Mouse (Mus musculus): Measurements from ENCODE around the gene Vps72. TPM values are rescaled to one million over a fixed set of nuclear protein-coding genes. Genes with fewer than 3 reads are reported as not detected.
"Not testable (repeated sequence)": the region's sequence is repeated elsewhere in the genome, so short reads cannot be mapped to it uniquely, and the experiment has no call there.

The Vps72 gene
- 218 and 219 TPM in 2 replicates for polyA plus RNA-seq (2016; fragmentation: Nextera tagmentation; extraction: Ambion mirVana)

DNA sequence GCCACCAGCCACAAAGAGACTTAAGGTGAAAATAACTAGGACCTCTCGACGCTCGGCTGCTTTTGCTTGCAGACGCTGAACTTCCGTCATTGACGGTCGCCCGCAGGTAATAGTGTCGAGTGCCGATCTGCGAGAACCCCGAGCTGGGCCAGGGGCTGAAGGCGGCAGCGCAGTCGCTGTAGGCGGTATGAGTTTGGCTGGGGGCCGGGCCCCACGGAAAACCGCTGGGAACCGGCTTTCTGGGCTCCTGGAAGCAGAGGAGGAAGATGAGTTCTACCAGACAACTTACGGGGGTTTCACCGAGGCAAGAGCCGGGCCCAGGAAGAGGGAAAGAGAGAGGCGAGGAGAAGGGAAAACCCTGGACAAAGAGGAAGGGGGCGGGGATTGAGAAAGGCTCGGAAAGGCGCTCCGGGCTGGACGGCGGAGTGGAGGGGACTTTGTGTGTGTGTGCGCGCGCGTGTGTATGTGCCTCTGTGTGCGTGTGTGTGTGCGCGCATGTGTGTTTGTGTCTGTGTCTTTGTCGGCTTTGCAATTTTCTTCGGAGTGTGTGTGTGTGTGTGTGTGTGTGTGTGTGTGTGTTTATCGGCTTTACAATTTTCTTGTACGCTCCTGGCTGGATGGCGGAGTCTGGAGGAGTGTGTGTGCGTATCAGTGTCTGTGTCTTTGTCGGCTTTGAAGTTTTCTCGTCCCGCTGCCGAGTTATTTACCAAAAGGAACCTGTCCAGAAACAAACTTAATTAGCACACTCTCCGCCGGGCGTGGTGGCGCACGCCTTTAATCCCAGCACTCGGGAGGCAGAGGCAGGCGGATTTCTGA lies at the start of gene Vps72:
Vps72 (plus strand) TSS at position 112 of the 816 bp plus-strand sequence.
- Histone ChIP-seq H3K36me3 (peaks cover 16% of the 10 kb centered on the region), H3K27ac (peak within 1 kb of the TSS; percentile 97), H3K27me3 (no peaks in the 10 kb centered on the region), H3K9me3 (replicated peaks) (no peaks in the 10 kb centered on the region), H3K4me3 (peak within 1 kb of the TSS; percentile 57), H3K4me1 (peaks cover 7% of the 10 kb centered on the region), H3K4me2 (replicated peaks) (peak within 1 kb of the TSS; percentile 46), H3K9ac (peak within 1 kb of the TSS; percentile 88)
- ATAC-seq (ENCODE audit: low FRiP score): peak; percentile 75
- WGBS: 1% methylated on average over 53 of the region's 54 CpGs

DNA sequence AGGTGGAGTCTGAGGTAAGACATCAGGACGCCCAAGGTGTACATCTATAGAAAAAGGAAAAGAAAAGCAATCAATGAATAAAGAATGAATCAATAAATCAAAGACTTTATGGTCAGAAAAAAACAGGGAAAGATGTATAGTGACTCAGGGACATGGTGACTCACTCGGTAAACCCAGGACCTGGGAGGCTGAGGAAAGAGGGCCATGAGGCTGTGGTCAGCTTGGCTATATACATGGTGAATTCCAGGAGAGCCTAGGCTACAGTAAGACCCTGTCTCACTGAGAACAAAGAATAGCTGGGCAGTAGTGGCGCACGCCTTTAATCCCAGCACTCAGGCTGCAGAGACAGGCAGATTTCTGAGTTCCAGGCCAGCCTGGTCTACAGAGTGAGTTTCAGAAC lies 47.1 kb upstream of the Vps72 start:
- H3K27ac ChIP-seq: no peak overlapping the region
- 96% methylated on average over 4 of the region's 4 CpGs for WGBS
- H3K4me2 ChIP-seq (replicated peaks): no peak overlapping the region
- H3K9me3 ChIP-seq (replicated peaks): no peaks in the 10 kb centered on the region
- ATAC-seq (ENCODE audit: low FRiP score): no peak
- H3K9ac ChIP-seq: no peak overlapping the region
- H3K27me3 ChIP-seq: no peaks in the 10 kb centered on the region
- peaks cover 92% of the 10 kb centered on the region for H3K36me3 ChIP-seq
- no peaks in the 10 kb centered on the region for H3K4me1 ChIP-seq
- no peak overlapping the region for H3K4me3 ChIP-seq

DNA sequence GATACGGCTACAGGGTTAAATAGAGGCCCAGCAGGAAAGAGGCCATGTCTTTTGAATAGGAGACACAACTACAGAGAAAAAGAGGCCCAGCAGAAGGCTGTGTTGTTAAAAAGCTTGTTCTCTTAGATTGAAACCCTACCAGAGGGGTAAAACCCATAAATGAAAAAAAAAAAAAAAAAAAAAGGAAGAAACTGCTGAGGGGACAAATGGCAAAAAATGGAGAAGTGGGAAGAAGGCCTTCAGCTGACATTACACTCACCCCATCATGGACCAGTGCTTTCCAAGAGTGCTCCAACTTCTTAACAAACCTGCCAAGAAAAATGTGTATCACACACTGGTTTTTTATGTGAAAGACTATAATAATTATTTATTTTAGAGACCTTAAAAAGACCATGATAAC lies 45.3 kb upstream of the Vps72 start:
- no peak overlapping the region for H3K4me3 ChIP-seq
- H3K9me3 ChIP-seq (replicated peaks): no peaks in the 10 kb centered on the region
- WGBS: 77% methylated on average over 1 of the region's 1 CpGs
- H3K4me1 ChIP-seq: no peaks in the 10 kb centered on the region
- H3K9ac ChIP-seq: no peak overlapping the region
- H3K27ac ChIP-seq: no peak overlapping the region
- H3K4me2 ChIP-seq (replicated peaks): no peak overlapping the region
- no peaks in the 10 kb centered on the region for H3K27me3 ChIP-seq
- H3K36me3 ChIP-seq: peaks cover 91% of the 10 kb centered on the region
- ATAC-seq (ENCODE audit: low FRiP score): no peak

DNA sequence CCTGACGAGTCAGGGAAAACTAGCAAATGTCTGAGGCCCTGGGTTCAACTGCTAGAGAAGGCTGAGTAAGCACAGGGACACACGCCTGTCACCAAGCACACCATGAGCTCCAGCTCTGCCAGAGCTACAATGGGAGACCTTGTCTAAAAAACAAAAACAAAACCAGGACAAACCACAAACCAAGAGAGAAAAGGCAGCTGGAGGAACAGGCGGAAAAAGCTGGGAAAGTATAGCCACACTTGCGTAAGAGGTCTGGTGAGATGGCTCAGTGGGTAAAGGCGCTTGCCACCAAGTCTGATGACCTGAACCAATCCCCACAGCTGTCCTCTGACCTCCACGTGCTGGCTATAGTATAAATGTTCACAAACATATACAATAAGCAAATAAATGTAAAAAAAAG lies 44.7 kb upstream of the Vps72 start:
- ATAC-seq (ENCODE audit: low FRiP score): no peak
- 89% methylated on average over 6 of the region's 6 CpGs for WGBS
- H3K27me3 ChIP-seq: no peaks in the 10 kb centered on the region
- H3K27ac ChIP-seq: no peak overlapping the region
- no peak overlapping the region for H3K9ac ChIP-seq
- H3K4me3 ChIP-seq: no peak overlapping the region
- no peaks in the 10 kb centered on the region for H3K9me3 ChIP-seq (replicated peaks)
- no peak overlapping the region for H3K4me2 ChIP-seq (replicated peaks)
- no peaks in the 10 kb centered on the region for H3K4me1 ChIP-seq
- H3K36me3 ChIP-seq: peaks cover 91% of the 10 kb centered on the region

DNA sequence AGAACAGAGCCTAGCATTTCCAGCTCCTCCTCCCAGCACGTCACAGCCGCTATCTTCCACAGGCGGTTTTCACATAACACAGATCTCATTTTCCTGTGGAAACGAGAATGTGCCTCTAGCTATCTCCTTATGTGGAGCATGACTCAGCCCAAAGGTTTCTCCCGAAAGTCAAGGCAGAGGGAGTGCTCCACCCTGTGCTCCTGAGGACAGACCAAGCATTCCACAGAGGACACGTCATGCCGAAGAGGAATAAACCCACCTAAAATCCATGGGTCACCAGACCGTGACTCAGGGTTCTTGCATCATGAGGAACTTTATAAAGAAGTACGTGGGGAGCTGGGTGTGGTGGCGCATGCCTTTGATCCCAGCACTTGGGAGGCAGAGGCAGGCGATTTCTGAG lies 44.3 kb upstream of the Vps72 start:
- H3K4me1 ChIP-seq: no peaks in the 10 kb centered on the region
- no peaks in the 10 kb centered on the region for H3K9me3 ChIP-seq (replicated peaks)
- no peak overlapping the region for H3K9ac ChIP-seq
- no peak for ATAC-seq (ENCODE audit: low FRiP score)
- no peak overlapping the region for H3K4me2 ChIP-seq (replicated peaks)
- H3K4me3 ChIP-seq: no peak overlapping the region
- no peak overlapping the region for H3K27ac ChIP-seq
- 93% methylated on average over 11 of the region's 11 CpGs for WGBS
- H3K36me3 ChIP-seq: peaks cover 91% of the 10 kb centered on the region
- H3K27me3 ChIP-seq: no peaks in the 10 kb centered on the region

DNA sequence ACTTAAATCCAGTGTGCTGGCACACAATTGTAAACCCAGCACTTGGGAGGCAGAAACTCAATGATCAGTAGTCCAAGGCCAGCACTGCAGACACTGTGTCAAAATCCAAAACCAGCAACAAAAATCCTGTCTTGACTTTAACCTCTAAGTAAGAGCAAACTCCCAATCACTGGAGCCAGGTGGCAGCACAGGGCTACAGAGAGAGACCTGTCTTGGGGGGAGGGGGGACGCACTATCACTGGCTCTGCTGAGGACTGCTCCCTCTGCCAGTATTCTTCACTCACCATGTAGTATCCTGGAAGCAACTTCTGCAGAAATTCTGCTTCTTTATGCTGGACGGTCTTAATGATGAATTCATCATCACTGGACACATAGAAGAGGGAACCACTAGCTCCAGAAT lies 39.2 kb upstream of the Vps72 start:
- no peak for ATAC-seq (ENCODE audit: low FRiP score)
- Histone ChIP-seq H3K27ac (no peak overlapping the region), H3K4me2 (replicated peaks) (no peak overlapping the region), H3K4me1 (no peaks in the 10 kb centered on the region), H3K9ac (no peak overlapping the region), H3K9me3 (replicated peaks) (no peaks in the 10 kb centered on the region), H3K27me3 (no peaks in the 10 kb centered on the region), H3K4me3 (no peak overlapping the region), H3K36me3 (peaks cover 81% of the 10 kb centered on the region)
- 90% methylated on average over 2 of the region's 2 CpGs for WGBS

DNA sequence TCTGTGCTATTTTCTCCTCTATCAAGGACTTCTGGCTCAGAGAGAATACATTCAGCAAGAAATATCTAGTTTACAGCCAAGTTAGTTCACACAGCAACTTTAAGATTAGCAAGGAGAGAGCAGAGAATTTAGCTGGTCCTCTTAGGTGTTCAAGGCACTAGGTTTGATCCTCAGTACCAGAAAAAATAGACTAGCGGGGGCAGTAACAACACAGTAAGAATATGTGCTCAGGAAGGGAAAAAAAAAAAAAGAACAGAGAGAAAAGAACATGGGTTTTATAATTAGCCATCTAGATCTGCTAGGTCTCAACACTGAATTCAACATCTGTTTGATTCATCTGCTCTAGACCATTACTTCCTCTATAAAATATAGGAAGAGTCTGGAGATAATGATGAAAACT lies 22.8 kb upstream of the Vps72 start:
- 100% methylated on average over 1 of the region's 1 CpGs for WGBS
- ATAC-seq (ENCODE audit: low FRiP score): no peak
- Histone ChIP-seq H3K9ac (no peak overlapping the region), H3K4me3 (no peak overlapping the region), H3K4me2 (replicated peaks) (no peak overlapping the region), H3K27ac (no peak overlapping the region), H3K9me3 (replicated peaks) (no peaks in the 10 kb centered on the region), H3K27me3 (no peaks in the 10 kb centered on the region), H3K36me3 (peaks cover 4% of the 10 kb centered on the region; the same call in 1 of the 2 replicates), H3K4me1 (no peaks in the 10 kb centered on the region)

DNA sequence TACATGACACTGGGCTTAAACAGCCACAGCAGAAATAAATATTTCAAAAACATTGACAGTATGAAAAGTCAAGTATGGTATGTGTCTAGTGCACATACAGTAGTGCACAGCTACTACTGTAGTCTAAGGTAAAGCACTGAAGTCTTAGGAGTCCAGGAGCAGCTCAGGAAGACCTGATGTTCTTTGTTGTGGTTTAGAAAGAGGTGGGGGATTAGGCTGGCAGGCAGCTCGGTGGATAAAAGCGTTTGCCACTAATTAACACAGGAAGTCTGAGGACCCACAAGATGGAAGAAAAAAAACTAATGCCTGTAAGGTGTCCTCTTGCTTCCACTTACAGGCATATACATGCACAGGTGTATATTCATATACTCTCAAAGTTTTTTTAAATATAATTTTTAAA lies 10.0 kb upstream of the Vps72 start:
- H3K9me3 ChIP-seq (replicated peaks): no peaks in the 10 kb centered on the region
- no peak overlapping the region for H3K4me3 ChIP-seq
- peaks cover 8% of the 10 kb centered on the region; the same call in 1 of the 2 replicates for H3K36me3 ChIP-seq
- no peak overlapping the region for H3K9ac ChIP-seq
- H3K27ac ChIP-seq: no peak overlapping the region
- 50% methylated on average over 2 of the region's 2 CpGs for WGBS
- H3K4me1 ChIP-seq: peaks cover 7% of the 10 kb centered on the region
- no peaks in the 10 kb centered on the region for H3K27me3 ChIP-seq
- H3K4me2 ChIP-seq (replicated peaks): no peak overlapping the region
- ATAC-seq (ENCODE audit: low FRiP score): no peak

DNA sequence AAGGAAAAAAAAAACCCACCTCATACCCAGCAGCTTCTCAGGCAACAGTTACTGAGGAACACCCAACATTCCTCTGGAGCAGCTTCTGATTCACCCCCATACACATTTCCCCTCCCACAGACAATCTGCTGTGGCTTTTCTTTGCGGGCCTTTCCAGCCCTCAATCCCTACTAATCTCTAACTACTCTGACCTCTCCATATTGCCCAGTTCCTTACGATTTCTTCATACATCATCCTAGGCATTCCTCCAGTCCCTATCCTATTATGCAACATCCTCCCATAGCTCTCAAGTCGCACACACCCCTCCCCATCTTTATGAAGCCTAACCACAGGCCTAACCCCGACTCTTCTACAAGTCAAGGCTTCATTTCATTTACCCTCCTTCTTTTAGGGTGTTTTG lies 5.7 kb upstream of the Vps72 start:
- Histone ChIP-seq H3K9ac (peak overlapping the region; percentile 91), H3K4me1 (peaks cover 7% of the 10 kb centered on the region), H3K4me2 (replicated peaks) (peak overlapping the region; percentile 67), H3K4me3 (peak overlapping the region; percentile 80), H3K9me3 (replicated peaks) (no peaks in the 10 kb centered on the region), H3K27me3 (no peaks in the 10 kb centered on the region), H3K27ac (no peak overlapping the region), H3K36me3 (peaks cover 3% of the 10 kb centered on the region; the same call in 1 of the 2 replicates)
- WGBS: 71% methylated on average over 4 of the region's 4 CpGs
- no peak for ATAC-seq (ENCODE audit: low FRiP score)

DNA sequence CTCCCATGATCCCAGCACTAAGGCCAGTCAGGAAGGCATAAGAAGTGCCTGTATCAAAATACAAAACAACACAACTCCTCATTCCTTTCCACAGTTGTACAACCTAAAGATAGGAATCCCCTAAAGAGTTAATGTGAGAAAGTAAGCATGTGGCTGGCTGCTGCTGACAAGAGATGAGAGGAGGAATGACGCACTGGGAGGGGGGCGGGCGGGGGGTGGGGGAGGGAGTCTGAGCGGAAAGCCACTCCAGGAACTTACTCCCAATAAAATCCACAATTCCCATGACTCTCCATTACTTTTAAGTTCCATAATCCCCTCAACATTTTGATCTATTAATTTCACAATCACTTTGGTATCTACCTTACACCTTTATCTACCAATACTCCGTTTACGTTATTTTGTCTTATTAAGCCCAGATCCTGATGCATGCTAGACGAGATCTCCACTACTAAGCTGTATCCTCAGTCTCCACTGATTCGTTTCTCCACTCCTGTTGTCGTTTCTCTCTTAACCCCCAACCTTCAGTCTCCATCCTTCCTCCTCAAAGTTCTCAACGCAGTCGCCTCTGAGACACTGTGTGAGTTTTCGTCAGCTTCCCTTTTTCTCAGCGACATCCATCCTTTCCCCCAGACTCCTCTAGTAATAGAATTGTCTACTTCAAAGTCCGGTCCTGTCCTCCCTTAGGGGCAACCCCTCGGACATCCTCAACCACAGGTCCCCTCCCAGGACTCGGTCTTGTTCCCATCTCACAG lies 5.1 kb upstream of the Vps72 start:
- 3% methylated on average over 16 of the region's 16 CpGs for WGBS
- peak overlapping the region; percentile 67 for H3K4me2 ChIP-seq (replicated peaks)
- H3K4me3 ChIP-seq: peak overlapping the region; percentile 80
- peak overlapping the region; percentile 91 for H3K9ac ChIP-seq
- no peaks in the 10 kb centered on the region for H3K27me3 ChIP-seq
- peaks cover 3% of the 10 kb centered on the region; the same call in 1 of the 2 replicates for H3K36me3 ChIP-seq
- no peaks in the 10 kb centered on the region for H3K9me3 ChIP-seq (replicated peaks)
- H3K27ac ChIP-seq: peak overlapping the region; percentile 79
- ATAC-seq (ENCODE audit: low FRiP score): peak; percentile 3; the same call in 1 of the 2 replicates
- peaks cover 7% of the 10 kb centered on the region for H3K4me1 ChIP-seq

DNA sequence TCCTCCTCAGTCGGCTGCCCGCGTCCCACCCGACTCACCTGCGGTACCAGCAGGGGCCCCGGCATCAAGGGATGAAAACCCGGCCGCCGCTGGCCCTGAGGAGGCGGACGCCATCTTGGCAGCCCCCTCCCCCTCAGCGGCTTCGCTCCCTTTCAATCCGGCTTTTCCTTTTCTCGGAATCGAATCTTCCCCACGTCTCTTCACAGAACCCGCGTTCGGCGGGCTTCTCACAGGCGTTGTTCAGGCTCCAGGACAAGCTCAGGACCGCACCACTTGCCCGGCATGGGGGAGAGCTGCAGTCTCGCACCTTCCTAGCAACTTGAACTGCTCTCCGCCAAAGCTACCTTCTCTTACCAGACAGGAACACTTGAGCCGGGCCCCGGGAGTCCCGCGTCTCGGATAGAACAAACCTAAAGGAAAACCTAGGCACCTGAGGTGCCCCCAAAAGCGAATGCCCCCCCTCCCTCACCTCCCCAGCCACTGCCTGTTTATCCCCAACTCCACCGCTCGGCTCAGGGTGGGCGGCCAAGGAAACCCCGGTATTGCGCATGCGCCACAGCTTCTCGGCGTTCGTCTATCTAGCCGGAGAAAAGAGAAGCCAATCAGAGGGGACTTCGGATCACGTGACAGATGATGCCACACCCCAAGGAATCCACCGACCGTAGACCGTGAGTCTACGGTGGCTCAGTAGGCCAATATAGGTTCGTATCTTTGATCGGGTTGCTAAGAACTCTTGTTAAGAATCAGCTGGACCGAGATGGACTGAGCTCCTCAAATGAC lies 4.3 kb upstream of the Vps72 start, which contains the start of gene Pip5k1a:
Pip5k1a (minus strand) TSS at position 593 of the 780 bp plus-strand sequence.
- H3K36me3 ChIP-seq: peaks cover 3% of the 10 kb centered on the region; the same call in 1 of the 2 replicates

DNA sequence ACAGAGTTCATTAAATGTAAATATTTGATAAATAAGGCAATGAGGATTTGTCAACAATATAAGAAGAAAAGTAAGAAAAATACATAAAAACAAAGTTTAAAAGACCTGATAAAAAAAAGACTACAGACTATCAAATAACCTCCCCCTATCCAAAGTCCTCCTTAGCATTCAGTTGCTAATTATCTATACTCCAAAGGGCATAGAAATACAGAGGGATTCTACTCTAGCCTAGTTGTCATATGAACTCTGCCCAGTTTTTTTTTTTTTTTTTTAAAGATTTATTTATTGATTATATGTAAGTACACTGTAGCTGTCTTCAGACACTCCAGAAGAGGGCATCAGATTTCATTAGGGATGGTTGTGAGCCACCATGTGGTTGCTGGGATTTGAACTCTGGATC lies 3.5 kb upstream of the Vps72 start:
- Histone ChIP-seq H3K4me3 (peak overlapping the region; percentile 80), H3K4me2 (replicated peaks) (peak overlapping the region; percentile 56), H3K4me1 (peaks cover 12% of the 10 kb centered on the region), H3K27ac (peak overlapping the region; percentile 79; the same call in 1 of the 2 replicates)
- not testable (repeated sequence) for H3K36me3 ChIP-seq; H3K27me3 ChIP-seq; H3K9me3 ChIP-seq (replicated peaks); H3K9ac ChIP-seq; ATAC-seq (ENCODE audit: low FRiP score)

More for the DNA sequence above, 4.3 kb upstream of the Vps72 start, which contains the start of gene Pip5k1a:
- Histone ChIP-seq H3K27ac (peak within 1 kb of the TSS; percentile 79), H3K4me1 (peaks cover 7% of the 10 kb centered on the region), H3K4me2 (replicated peaks) (peak within 1 kb of the TSS; percentile 67), H3K9me3 (replicated peaks) (no peaks in the 10 kb centered on the region), H3K9ac (peak within 1 kb of the TSS; percentile 91), H3K4me3 (peak within 1 kb of the TSS; percentile 80), H3K27me3 (no peaks in the 10 kb centered on the region)
- peak; percentile 93 for ATAC-seq (ENCODE audit: low FRiP score)
- WGBS: under 1% methylated on average over 51 of the region's 51 CpGs

All from hindbrain, embryonic 12.5 days (tissue).